Mouse (Mus musculus): Measurements from ENCODE around the gene Cdhr4. TPM values are rescaled to one million over a fixed set of nuclear protein-coding genes. Genes with fewer than 3 reads are reported as not detected.
A peak's percentile ranks its signal among the peaks of the same experiment; 100 is the strongest.
"Not testable (repeated sequence)": the region's sequence is repeated elsewhere in the genome, so short reads cannot be mapped to it uniquely, and the experiment has no call there.

The Cdhr4 gene
- total RNA-seq, 2 experiments from 2014 or later, result 1.4 to 2.1 TPM

GRCm38 (mm10) chr9:108013577-108013976 is 21.3 kb downstream of the Cdhr4 start:
- not testable (repeated sequence) for DNase-seq

GRCm38 (mm10) chr9:108017127-108017526 is 24.8 kb downstream of the Cdhr4 start:
- no peak for DNase-seq

GRCm38 (mm10) chr9:108020741-108021140 is 28.4 kb downstream of the Cdhr4 start:
- no peak for DNase-seq

GRCm38 (mm10) chr9:108023216-108023615 is 30.9 kb downstream of the Cdhr4 start:
- DNase-seq, result no peak

- no peak for DNase-seq
These were observed 34.3 kb downstream of the Cdhr4 start for GRCm38 (mm10) chr9:108026584-108026983.

GRCm38 (mm10) chr9:108027867-108028266 is 35.6 kb downstream of the Cdhr4 start:
- DNase-seq, result no peak

- no peak for DNase-seq
These were observed 39.8 kb downstream of the Cdhr4 start for GRCm38 (mm10) chr9:108032126-108032525.

- DNase-seq, result no peak
These were observed 43.2 kb downstream of the Cdhr4 start for GRCm38 (mm10) chr9:108035331-108036156.

- no peak for DNase-seq
These were observed 52.6 kb downstream of the Cdhr4 start for GRCm38 (mm10) chr9:108044751-108045492.

- DNase-seq, result no peak
These were observed 54.3 kb downstream of the Cdhr4 start for GRCm38 (mm10) chr9:108046582-108046981.

GRCm38 (mm10) chr9:108047601-108048565 is 55.6 kb downstream of the Cdhr4 start:
- no peak for DNase-seq

GRCm38 (mm10) chr9:108048566-108048955 is 56.3 kb downstream of the Cdhr4 start:
- DNase-seq, result no peak

GRCm38 (mm10) chr9:108049016-108049455 is 56.7 kb downstream of the Cdhr4 start, which contains the start of gene Gmppb:
Gene Gmppb, plus strand, starts transcription at chr9:108049242.
- DNase-seq, result peak; percentile 97

Other genes with a start within 250 kb of the Cdhr4 start
- 10 to 100 TPM; 65.4 to 73.1 TPM for gene Rbm5, start 221.5 kb upstream of the Cdhr4 start, total RNA-seq (2021)
- gene Rbm6, start 119.3 kb upstream of the Cdhr4 start, total RNA-seq (2021), result 10 to 100 TPM; 40.3 to 40.6 TPM
- 1 to 10 TPM; 6.1 TPM for gene Mon1a, start 104.3 kb upstream of the Cdhr4 start, total RNA-seq (2021)
- 1 to 10 TPM; 2.9 to 3.1 TPM for gene Mst1r, start 85.6 kb upstream of the Cdhr4 start, total RNA-seq (2021)
- gene Actl11, start 64.0 kb upstream of the Cdhr4 start, total RNA-seq (2021), result not detected
- gene Camkv, start 56.8 kb upstream of the Cdhr4 start, total RNA-seq (2021), result not detected
- 10 to 100 TPM in 1 of 2 experiments, 1 to 10 TPM in 1; 7.4 to 10.5 TPM for gene Traip, start 42.4 kb upstream of the Cdhr4 start, total RNA-seq (2021)
- 10 to 100 TPM; 13.6 to 13.9 TPM for gene Uba7, start 17.0 kb upstream of the Cdhr4 start, total RNA-seq (2021)
- gene Gm20661, start 9.4 kb upstream of the Cdhr4 start, total RNA-seq (2021), result 1 to 10 TPM in 1 of 2 experiments, under 1 TPM in 1; 0.72 to 1.2 TPM
- gene Inka1, start 6.6 kb upstream of the Cdhr4 start, total RNA-seq (2021), result 10 to 100 TPM; 24.8 to 27.7 TPM
- gene Gm20662, start 3.9 kb downstream of the Cdhr4 start, total RNA-seq (2021), result 1 to 10 TPM in 1 of 2 experiments, under 1 TPM in 1; 0.17 to 1.6 TPM
- 10 to 100 TPM; 48.3 to 55.4 TPM for gene Ip6k1, start 10.0 kb downstream of the Cdhr4 start, total RNA-seq (2021)
- gene Gmppb, start 56.7 kb downstream of the Cdhr4 start, total RNA-seq (2021), result 10 to 100 TPM; 14.2 to 17.1 TPM
- 1 to 10 TPM; 2.3 to 2.6 TPM for gene Amigo3, start 60.7 kb downstream of the Cdhr4 start, total RNA-seq (2021)
- not detected for gene Mst1, start 87.9 kb downstream of the Cdhr4 start, total RNA-seq (2021)
- 10 to 100 TPM; 62.6 to 63.4 TPM for gene Rnf123, start 90.8 kb downstream of the Cdhr4 start, total RNA-seq (2021)
- gene Apeh, start 102.1 kb downstream of the Cdhr4 start, total RNA-seq (2021), result 10 to 100 TPM; 42.2 to 45.1 TPM
- under 1 TPM; 0.07 to 0.11 TPM for gene Bsn, start 197.9 kb downstream of the Cdhr4 start, total RNA-seq (2021)